ENCODE assay signal across 8 mouse cellular contexts in genomic region chr5:124351111-124351560, GRCm38 (mm10). TPM values are rescaled to one million over a fixed set of nuclear protein-coding genes. Genes with fewer than 3 reads are reported as not detected.
DNase-seq lines count a peak whose midpoint lies in the region; ATAC-seq and TF ChIP-seq lines count a peak whose summit lies in the region.

No protein-coding gene starts in this region.

- peak overlapping the region; percentile 83 for H3K4me3 ChIP-seq in forebrain, postnatal 0 days (ENCODE audit: low read depth, low read length)
- peak overlapping the region; percentile 94 for H3K4me3 ChIP-seq in lung, embryonic 16.5 days (ENCODE audit: low read length)

- TF ChIP-seq CTCF in forebrain, postnatal 0 days (IDR thresholded peaks at IDR 0.05; ENCODE audit: low read depth): 0 out of 2 replicates have a peak, but pooled peaks have one; percentile 11

- intact Hi-C loops in heart, postnatal 25 days (cut with DNase I): loop anchor here (10.0 kb wide), 1 partner anchor 184 kb away; the partner anchor contains the start of gene Rilpl1

- no peaks in the 10 kb centered on the region for H3K9me3 ChIP-seq in forebrain, postnatal 0 days (ENCODE audit: low read length)
- H3K9me3 ChIP-seq in lung, embryonic 16.5 days (ENCODE audit: control insufficient read depth, low read length): no peaks in the 10 kb centered on the region

- WGBS in forebrain, postnatal 0 days: 9% methylated on average over 7 of the region's 7 CpGs
- 16% methylated on average over 7 of the region's 7 CpGs for WGBS in lung, embryonic 16.5 days

- peak overlapping the region; percentile 94 for H3K4me2 ChIP-seq in forebrain, postnatal 0 days (ENCODE audit: low read depth)
- peak overlapping the region; percentile 92 for H3K4me2 ChIP-seq in lung, embryonic 16.5 days (ENCODE audit: low read depth, low read length)

- H3K9ac ChIP-seq in forebrain, postnatal 0 days: peak overlapping the region; percentile 78
- peak overlapping the region; percentile 99 for H3K9ac ChIP-seq in lung, embryonic 16.5 days (ENCODE audit: low read length)

- peaks cover 27% of the 10 kb centered on the region for H3K36me3 ChIP-seq in forebrain, postnatal 0 days (ENCODE audit: insufficient read depth)
- peaks cover 27% of the 10 kb centered on the region for H3K36me3 ChIP-seq in lung, embryonic 16.5 days (ENCODE audit: control insufficient read depth, insufficient read depth, low read length)

- peak; percentile 86 for DNase-seq in MN1 (ENCODE audit: low spot score)
- peak; percentile 62 to 71 for DNase-seq in cerebellum, adult 18-20 months
- DNase-seq in forebrain, postnatal 0 days: peak; percentile 81
- DNase-seq in heart, postnatal 25 days (ENCODE audit: low spot score): peak; percentile 42
- peak; percentile 82 for DNase-seq in layer of hippocampus, adult 9-11 months
- DNase-seq in ovary, postnatal 10 days (ENCODE audit: low spot score): peak; percentile 27

- no peaks in the 10 kb centered on the region for H3K27me3 ChIP-seq in forebrain, postnatal 0 days (ENCODE audit: insufficient read depth, low read length)
- no peaks in the 10 kb centered on the region for H3K27me3 ChIP-seq in lung, embryonic 16.5 days (ENCODE audit: control insufficient read depth, insufficient read depth, low read depth, low read length)

- H3K27ac ChIP-seq in forebrain, postnatal 0 days (ENCODE audit: low read depth, low read length): peak overlapping the region; percentile 96
- H3K27ac ChIP-seq in lung, embryonic 16.5 days (ENCODE audit: low read length): peak overlapping the region; percentile 98

- peak; percentile 66 for ATAC-seq in forebrain, postnatal 0 days
- peak; percentile 50 for ATAC-seq in lung, embryonic 16.5 days (ENCODE audit: low read depth)
- no peak for ATAC-seq in erythroid progenitor cell, adult 5-6 weeks (replicated peaks; ENCODE audit: low FRiP score, poor library complexity, severe bottlenecking)

- peaks cover 14% of the 10 kb centered on the region for H3K4me1 ChIP-seq in forebrain, postnatal 0 days (ENCODE audit: insufficient read depth)
- peaks cover 19% of the 10 kb centered on the region for H3K4me1 ChIP-seq in lung, embryonic 16.5 days (replicated peaks; ENCODE audit: control insufficient read depth, insufficient read depth, low read length)

RNA-seq across cellular contexts. Expression of gene Cdk2ap1, which starts 11.7 kb away (rescaled TPM):
- 178 and 183 TPM in 2 replicates for total RNA-seq in forebrain, postnatal 0 days (2014; rRNA removed)
- polyA plus RNA-seq in forebrain, postnatal 0 days (2015; fragmentation: Nextera tagmentation; extraction: Ambion mirVana): 101 and 115 TPM in 2 replicates
- total RNA-seq in heart, postnatal 25 days (2021): 100 to 1,000 TPM; 159 to 181 TPM
- 23.9 and 26.1 TPM in 2 replicates for polyA plus RNA-seq in lung, embryonic 16.5 days (2015; fragmentation: Nextera tagmentation; extraction: Ambion mirVana)
- 80.5 and 89.0 TPM in 2 replicates for total RNA-seq in erythroid progenitor cell, adult 5-6 weeks (2015; ENCODE audit: low replicate concordance)
- 70.8 and 92.4 TPM in 2 replicates for total RNA-seq in erythroid progenitor cell, adult 5-6 weeks (2017; ENCODE audit: low replicate concordance)

RNA-seq across cellular contexts. Expression of gene 2810006K23Rik, which starts 23.2 kb away (rescaled TPM):
- total RNA-seq in forebrain, postnatal 0 days (2014; rRNA removed): 14.1 and 15.2 TPM in 2 replicates
- polyA plus RNA-seq in forebrain, postnatal 0 days (2015; fragmentation: Nextera tagmentation; extraction: Ambion mirVana): 9.1 and 9.2 TPM in 2 replicates
- 10 to 100 TPM; 10.5 to 13.6 TPM for total RNA-seq in heart, postnatal 25 days (2021)
- 18.1 and 19.7 TPM in 2 replicates for polyA plus RNA-seq in lung, embryonic 16.5 days (2015; fragmentation: Nextera tagmentation; extraction: Ambion mirVana)
- total RNA-seq in erythroid progenitor cell, adult 5-6 weeks (2015; ENCODE audit: low replicate concordance): 2.9 and 8.4 TPM in 2 replicates
- 5.1 and 6.2 TPM in 2 replicates for total RNA-seq in erythroid progenitor cell, adult 5-6 weeks (2017; ENCODE audit: low replicate concordance)

RNA-seq across cellular contexts. Expression of gene Mphosph9, which starts 23.4 kb away (rescaled TPM):
- total RNA-seq in forebrain, postnatal 0 days (2014; rRNA removed): 15.0 and 23.6 TPM in 2 replicates
- polyA plus RNA-seq in forebrain, postnatal 0 days (2015; fragmentation: Nextera tagmentation; extraction: Ambion mirVana): 4.5 and 7.8 TPM in 2 replicates
- 1 to 10 TPM; 4.0 to 4.6 TPM for total RNA-seq in heart, postnatal 25 days (2021)
- polyA plus RNA-seq in lung, embryonic 16.5 days (2015; fragmentation: Nextera tagmentation; extraction: Ambion mirVana): 13.3 and 15.1 TPM in 2 replicates
- total RNA-seq in erythroid progenitor cell, adult 5-6 weeks (2015; ENCODE audit: low replicate concordance): 39.0 and 47.6 TPM in 2 replicates
- total RNA-seq in erythroid progenitor cell, adult 5-6 weeks (2017; ENCODE audit: low replicate concordance): 54.2 and 56.6 TPM in 2 replicates

Comparison
In these comparisons a context has a peak if more than half of its experiments do, and no peak if none do; other contexts are left out.
1. DNase-seq: peak in every context shown above with its lines; median percentile 86 in MN1; 82 in layer of hippocampus, adult 9-11 months; 81 in forebrain, postnatal 0 days; 66 in cerebellum, adult 18-20 months; 42 in heart, postnatal 25 days; 27 in ovary, postnatal 10 days.